Mouse (Mus musculus) midbrain, postnatal 0 days (tissue): Measurements from ENCODE around the gene Gfra1. TPM values are rescaled to one million over a fixed set of nuclear protein-coding genes. Genes with fewer than 3 reads are reported as not detected.

Experiments
- ATAC-seq: fragments of 200-750 bp; cut with Nextera tagmentation; 2 replicates; pipeline ENCODE4 v1.8.0; 2017; ENCODE audit warnings: moderate number of reproducible peaks, mild to moderate bottlenecking, moderate TSS enrichment, moderate library complexity; ENCODE audit not compliant: low FRiP score
- DNase-seq: peaks from one replicate; pipeline ENCODE4 v3.0.0-alpha.2; 2015; ENCODE audit warnings: low spot score
- H3K27ac ChIP-seq: fragments of 300-500 bp; sonication (generic); 2 replicates; pipeline ENCODE4 v1.5.1; 2014; ENCODE audit warnings: low read depth, mild to moderate bottlenecking, low read length, mixed read lengths
- H3K27me3 ChIP-seq: fragments of 300-500 bp; sonication (generic); 2 replicates; pipeline ENCODE4 v1.6.1; 2014; ENCODE audit warnings: low read length, control low read depth, mixed read lengths; ENCODE audit not compliant: insufficient read depth
- H3K36me3 ChIP-seq: fragments of 300-500 bp; sonication (generic); 2 replicates; pipeline ENCODE4 v1.6.1; 2014; ENCODE audit warnings: low read length, control low read depth, mixed read lengths; ENCODE audit not compliant: insufficient read depth
- H3K4me1 ChIP-seq: fragments of 300-500 bp; sonication (generic); 2 replicates; pipeline ENCODE4 v1.6.1; 2014; ENCODE audit warnings: mild to moderate bottlenecking, control low read depth, antibody characterized with exemption, low read length, mixed read lengths; ENCODE audit not compliant: insufficient read depth
- H3K4me2 ChIP-seq: fragments of 300-500 bp; sonication (generic); 2 replicates; pipeline ENCODE4 v1.6.1; 2014; ENCODE audit warnings: low read depth, mild to moderate bottlenecking, low read length, mixed read lengths; ENCODE audit not compliant: poor library complexity, severe bottlenecking
- H3K4me3 ChIP-seq: fragments of 300-500 bp; sonication (generic); 2 replicates; pipeline ENCODE4 v1.5.1; 2014; ENCODE audit warnings: low read depth, mild to moderate bottlenecking, low read length, moderate library complexity
- H3K9ac ChIP-seq: fragments of 300-500 bp; sonication (generic); replicated peaks from 2 replicates; pipeline ENCODE4 v1.6.1; 2014; ENCODE audit warnings: mild to moderate bottlenecking, low read length, moderate library complexity, mixed read lengths; ENCODE audit not compliant: poor library complexity, severe bottlenecking
- H3K9me3 ChIP-seq: fragments of 300-500 bp; sonication (generic); 2 replicates; pipeline ENCODE4 v1.6.1; 2016; ENCODE audit warnings: low read length, control low read depth
- CTCF ChIP-seq: IDR thresholded peaks from 2 replicates; pipeline ENCODE4 v1.5.1; 2016; ENCODE audit warnings: antibody characterized with exemption, mild to moderate bottlenecking
- WGBS: fragments of 180-500 bp; shearing (Covaris S2); extraction: QIAGEN DNeasy Blood & Tissue Kit; methylation state at CpG from one replicate; pipeline ENCODE4 v1.1.7; 2014; 5-methylcytosine and 5-hydroxymethylcytosine counted together
- polyA plus RNA-seq: library from polyadenylated mRNA; unstranded; fragments of >200 nt; fragmentation: Nextera tagmentation; extraction: Ambion mirVana; gene quantifications from 2 replicates; pipeline ENCODE4 v1.2.1, GENCODE M21; 2015
- total RNA-seq: library from RNA; depleted of rRNA; stranded (reverse); fragments of >200 nt; gene quantifications from 2 replicates; pipeline ENCODE4 v1.2.3, GENCODE M21; 2014; rRNA removed

The Gfra1 gene
- total RNA-seq: 91.5 and 101 TPM in 2 replicates
- polyA plus RNA-seq: 34.4 and 36.2 TPM in 2 replicates

GRCm38 (mm10) chr19:58455496-58456061 is at the start of gene Gfra1:
Gene Gfra1, minus strand, starts transcription at chr19:58455909.
- H3K4me1 ChIP-seq: no peaks in the 10 kb centered on the region
- peak within 1 kb of the TSS; percentile 64 for H3K9ac ChIP-seq
- peak within 1 kb of the TSS; percentile 45 for H3K4me3 ChIP-seq
- peak within 1 kb of the TSS; percentile 69 for H3K4me2 ChIP-seq
- DNase-seq: peak; percentile 80
- ATAC-seq: peak; percentile 69; the same call in 1 of the 2 replicates
- WGBS: under 1% methylated on average over 31 of the region's 31 CpGs
- TF ChIP-seq CTCF: peak; percentile 31
- no peaks in the 10 kb centered on the region for H3K36me3 ChIP-seq
- no peaks in the 10 kb centered on the region for H3K27me3 ChIP-seq
- H3K9me3 ChIP-seq: no peaks in the 10 kb centered on the region
- H3K27ac ChIP-seq: peak within 1 kb of the TSS; percentile 57

GRCm38 (mm10) chr19:58500049-58500448 is 44.3 kb upstream of the Gfra1 start:
- ATAC-seq (no peak), DNase-seq (peak; percentile 67)
- WGBS: 59% methylated on average over 2 of the region's 2 CpGs

DNA sequence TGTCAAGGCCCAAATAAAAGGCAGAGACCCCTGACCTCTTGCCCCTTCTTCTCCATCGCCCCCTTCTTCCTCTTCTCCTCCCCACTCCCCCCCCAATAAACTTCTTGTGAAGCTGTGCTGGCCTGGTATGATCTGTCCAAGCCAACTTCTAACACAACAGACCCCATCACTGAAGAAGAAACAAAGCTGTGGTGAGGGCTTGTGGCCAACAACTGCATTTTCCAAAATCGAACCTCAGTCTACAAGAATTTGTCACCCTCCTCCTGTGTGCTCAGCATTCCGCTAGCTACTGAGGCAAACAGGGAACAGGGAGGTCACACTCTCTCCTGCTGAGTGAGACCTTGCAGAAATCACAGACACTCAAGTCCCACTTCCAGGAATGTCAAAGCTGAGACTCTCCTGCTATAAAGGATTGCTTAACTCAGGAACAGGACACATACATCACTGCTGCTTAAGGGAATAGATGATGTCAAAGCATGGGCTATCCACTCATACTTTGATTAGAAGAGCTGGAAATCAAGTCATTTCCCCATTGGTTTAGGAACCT is 43.8 kb upstream of the Gfra1 start:
- ATAC-seq: no peak

More at GRCm38 (mm10) chr19:58500049-58500448, 44.3 kb upstream of the Gfra1 start:
- TF ChIP-seq CTCF: no peak
- H3K9ac ChIP-seq: no peak overlapping the region
- H3K4me3 ChIP-seq: no peak overlapping the region
- no peaks in the 10 kb centered on the region for H3K9me3 ChIP-seq
- no peaks in the 10 kb centered on the region for H3K4me1 ChIP-seq
- H3K36me3 ChIP-seq: no peaks in the 10 kb centered on the region
- H3K27ac ChIP-seq: no peak overlapping the region
- no peak overlapping the region for H3K4me2 ChIP-seq
- no peaks in the 10 kb centered on the region for H3K27me3 ChIP-seq

GRCm38 (mm10) chr19:58497106-58497505 is 41.4 kb upstream of the Gfra1 start:
- Histone ChIP-seq H3K36me3 (no peaks in the 10 kb centered on the region), H3K4me2 (no peak overlapping the region), H3K27ac (no peak overlapping the region), H3K27me3 (no peaks in the 10 kb centered on the region), H3K4me3 (no peak overlapping the region), H3K9me3 (no peaks in the 10 kb centered on the region), H3K4me1 (no peaks in the 10 kb centered on the region), H3K9ac (no peak overlapping the region)
- 52% methylated on average over 3 of the region's 3 CpGs for WGBS
- TF ChIP-seq CTCF: no peak
- DNase-seq (no peak), ATAC-seq (no peak)

More for the DNA sequence above, 43.8 kb upstream of the Gfra1 start:
- TF ChIP-seq CTCF: no peak
- H3K27ac ChIP-seq: no peak overlapping the region
- H3K27me3 ChIP-seq: no peaks in the 10 kb centered on the region
- no peak for DNase-seq
- no peaks in the 10 kb centered on the region for H3K9me3 ChIP-seq
- no peak overlapping the region for H3K4me2 ChIP-seq
- H3K4me3 ChIP-seq: no peak overlapping the region
- no peak overlapping the region for H3K9ac ChIP-seq
- no peaks in the 10 kb centered on the region for H3K36me3 ChIP-seq
- 68% methylated on average over 3 of the region's 3 CpGs for WGBS
- no peaks in the 10 kb centered on the region for H3K4me1 ChIP-seq

- Histone ChIP-seq H3K9me3 (no peaks in the 10 kb centered on the region), H3K4me1 (no peaks in the 10 kb centered on the region), H3K36me3 (no peaks in the 10 kb centered on the region), H3K27ac (no peak overlapping the region), H3K4me3 (no peak overlapping the region), H3K9ac (no peak overlapping the region), H3K27me3 (no peaks in the 10 kb centered on the region), H3K4me2 (no peak overlapping the region)
- TF ChIP-seq CTCF: no peak
- no peak for ATAC-seq
- 56% methylated on average over 2 of the region's 2 CpGs for WGBS
- DNase-seq: no peak
Measured at GRCm38 (mm10) chr19:58486686-58487085, 31.0 kb upstream of the Gfra1 start.

DNA sequence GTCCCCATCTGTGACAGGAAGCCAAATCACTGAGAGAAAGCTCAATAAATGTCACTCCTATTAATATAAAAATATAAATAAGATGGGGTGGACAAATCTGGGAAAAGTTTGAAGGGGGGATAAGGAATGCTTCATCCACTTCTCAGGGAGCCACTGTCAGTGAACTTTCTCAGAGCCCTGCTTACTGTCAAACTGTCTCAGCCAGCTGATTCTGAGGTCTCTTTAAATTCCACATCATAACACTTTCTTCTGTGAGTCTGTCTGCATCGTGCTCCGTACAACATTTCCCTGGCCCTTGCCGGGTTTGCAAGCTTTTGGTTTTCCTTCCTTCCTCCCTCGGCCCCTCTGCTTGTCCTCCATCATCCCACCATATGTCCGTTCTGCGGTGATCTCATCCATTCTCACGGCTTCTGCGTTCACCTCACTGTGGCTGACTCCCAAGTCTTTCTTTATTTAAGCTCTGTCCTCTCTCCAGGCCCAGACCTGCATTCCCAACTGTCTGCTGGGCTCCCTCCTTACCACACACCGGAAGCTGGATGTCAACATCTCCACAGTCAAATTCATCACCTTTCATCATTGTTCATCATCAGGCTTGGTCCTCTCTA is 26.8 kb upstream of the Gfra1 start:
- ATAC-seq (no peak), DNase-seq (no peak)
- Histone ChIP-seq H3K4me3 (no peak overlapping the region), H3K4me2 (no peak overlapping the region), H3K4me1 (no peaks in the 10 kb centered on the region), H3K27me3 (no peaks in the 10 kb centered on the region), H3K36me3 (no peaks in the 10 kb centered on the region), H3K27ac (no peak overlapping the region), H3K9me3 (no peaks in the 10 kb centered on the region), H3K9ac (no peak overlapping the region)
- no peak for TF ChIP-seq CTCF
- WGBS: 88% methylated on average over 9 of the region's 9 CpGs
